In genomic region chr2:62425941-62426340, GRCm38 (mm10) we compare ENCODE assay signal across 20 mouse cellular contexts. TPM values are rescaled to one million over a fixed set of nuclear protein-coding genes. Genes with fewer than 3 reads are reported as not detected.
A peak's percentile ranks its signal among the peaks of the same experiment; 100 is the strongest.
DNase-seq lines count a peak whose midpoint lies in the region; ATAC-seq and TF ChIP-seq lines count a peak whose summit lies in the region.
"Had no signal": no experiment of that assay in that cellular context is flagged by ENCODE, and none has a peak within 500 bp of the region (broad histone marks: within the 10 kb centered on the region; RNA-seq: fewer than 3 reads in every experiment).

No protein-coding gene starts in this region.

- no peaks in the 10 kb centered on the region for H3K9me3 ChIP-seq in liver, embryonic 12.5 days (replicated peaks)
- H3K9me3 ChIP-seq: embryonic facial prominence, embryonic 12.5 days; forebrain, embryonic 15.5 days; hindbrain, embryonic 12.5 days; neural tube, embryonic 12.5 days had no signal

- no peak overlapping the region for H3K27ac ChIP-seq in liver, adult 2 months (replicated peaks; ENCODE audit: insufficient read depth, low read depth, low read length)
- H3K27ac ChIP-seq in liver, embryonic 12.5 days: no peak overlapping the region
- H3K27ac ChIP-seq: embryonic facial prominence, embryonic 12.5 days; forebrain, embryonic 15.5 days; hindbrain, embryonic 12.5 days; neural tube, embryonic 12.5 days had no signal

- H3K79me2 ChIP-seq in liver, adult 2 months (ENCODE audit: control insufficient read depth, insufficient read depth, low read length): no peaks in the 10 kb centered on the region

- WGBS in liver, adult 2 months: 40% methylated on average over 3 of the region's 3 CpGs
- WGBS in liver, embryonic 12.5 days (ENCODE audit: insufficient replicate concordance): 63% methylated on average over 3 of the region's 3 CpGs

- no peak for ATAC-seq in cerebellum, adult (ENCODE audit: insufficient number of reproducible peaks, low FRiP score, low TSS enrichment)
- no peak for ATAC-seq in liver, embryonic 12.5 days
- no peak for ATAC-seq in erythroid progenitor cell, adult 5-6 weeks (replicated peaks; ENCODE audit: low FRiP score, poor library complexity, severe bottlenecking)
- no peak for ATAC-seq in erythroblast, adult 5-6 weeks (replicated peaks; ENCODE audit: low FRiP score, poor library complexity, severe bottlenecking)
- ATAC-seq: forebrain, embryonic 15.5 days had no signal

- no peak overlapping the region for H3K4me2 ChIP-seq in liver, embryonic 12.5 days
- H3K4me2 ChIP-seq: embryonic facial prominence, embryonic 12.5 days; forebrain, embryonic 15.5 days; hindbrain, embryonic 12.5 days; neural tube, embryonic 12.5 days had no signal

- peak; percentile 18 to 32 for DNase-seq in cerebellum, postnatal 10 days
- DNase-seq in liver, adult 2 months (ENCODE audit: extremely low read depth, low read depth, low spot score): peak; percentile 97
- peak; percentile 16 for DNase-seq in adrenal gland, postnatal 14 days
- DNase-seq in gonadal fat pad, adult 2 months (ENCODE audit: low read depth): peak; percentile 68
- DNase-seq: kidney, adult 18-20 months; kidney, postnatal 4 days; layer of hippocampus, postnatal 36 days; midbrain, embryonic 14.5 days; thymus, postnatal 4 days had no signal

- TF ChIP-seq POLR2A in liver, adult 2 months (IDR thresholded peaks at IDR 0.05; ENCODE audit: extremely low read depth, insufficient read depth, low read length): no peak

- H3K9ac ChIP-seq in liver, adult 2 months (ENCODE audit: low read depth, low read length): no peak overlapping the region
- no peak overlapping the region for H3K9ac ChIP-seq in liver, embryonic 12.5 days
- H3K9ac ChIP-seq: embryonic facial prominence, embryonic 12.5 days; forebrain, embryonic 15.5 days; hindbrain, embryonic 12.5 days; neural tube, embryonic 12.5 days had no signal

- no peaks in the 10 kb centered on the region for H3K36me3 ChIP-seq in liver, adult 2 months (ENCODE audit: control insufficient read depth, insufficient read depth, low read length)
- H3K36me3 ChIP-seq in liver, embryonic 12.5 days: no peaks in the 10 kb centered on the region
- H3K36me3 ChIP-seq: embryonic facial prominence, embryonic 12.5 days; forebrain, embryonic 15.5 days; hindbrain, embryonic 12.5 days; neural tube, embryonic 12.5 days had no signal

- H3K4me1 ChIP-seq in liver, adult 2 months (ENCODE audit: control insufficient read depth, insufficient read depth, low read length): peaks cover 1% of the 10 kb centered on the region; the same call in 1 of the 2 replicates
- H3K4me1 ChIP-seq in liver, embryonic 12.5 days: no peaks in the 10 kb centered on the region
- H3K4me1 ChIP-seq: forebrain, embryonic 15.5 days; hindbrain, embryonic 12.5 days; neural tube, embryonic 12.5 days had no signal

- TF ChIP-seq CTCF in liver, adult 2 months (IDR thresholded peaks at IDR 0.05; ENCODE audit: low read depth, low read length): no peak

- H3K27me3 ChIP-seq in liver, adult 2 months (ENCODE audit: control insufficient read depth, insufficient read depth, low read length): no peaks in the 10 kb centered on the region
- no peaks in the 10 kb centered on the region for H3K27me3 ChIP-seq in liver, embryonic 12.5 days (replicated peaks)
- H3K27me3 ChIP-seq: embryonic facial prominence, embryonic 12.5 days; forebrain, embryonic 15.5 days; hindbrain, embryonic 12.5 days; neural tube, embryonic 12.5 days had no signal

- H3K4me3 ChIP-seq in liver, adult 2 months (ENCODE audit: insufficient read depth, low read depth, low read length): no peak overlapping the region
- no peak overlapping the region for H3K4me3 ChIP-seq in liver, embryonic 12.5 days
- H3K4me3 ChIP-seq: embryonic facial prominence, embryonic 12.5 days; forebrain, embryonic 15.5 days; hindbrain, embryonic 12.5 days; neural tube, embryonic 12.5 days had no signal

RNA-seq across cellular contexts. Expression of gene Dpp4, which starts 13.9 kb away (rescaled TPM):
- 122 and 132 TPM in 2 replicates for total RNA-seq in liver, adult 2 months (2014; rRNA removed)
- 27.5 and 31.0 TPM in 2 replicates for polyA plus RNA-seq in liver, adult 2 months (2012; rRNA removed)
- polyA plus RNA-seq in liver, embryonic 12.5 days (2016; fragmentation: Nextera tagmentation; extraction: Ambion mirVana): 5.7 and 6.7 TPM in 2 replicates
- total RNA-seq in adrenal gland, postnatal 14 days (2021): 9.0 and 12.4 TPM in 2 replicates
- 17.3 and 22.4 TPM in 2 replicates for polyA plus RNA-seq in gonadal fat pad, adult 2 months (2012; rRNA removed)
- 8.3 and 12.2 TPM in 2 replicates for total RNA-seq in erythroid progenitor cell, adult 5-6 weeks (2015; ENCODE audit: low replicate concordance)
- 1.7 and 3.5 TPM in 2 replicates for total RNA-seq in erythroid progenitor cell, adult 5-6 weeks (2017; ENCODE audit: low replicate concordance)
- total RNA-seq in erythroblast, adult 5-6 weeks (2015; ENCODE audit: low replicate concordance): 2.5 and 3.3 TPM in 2 replicates
- 2.6 and 3.2 TPM in 2 replicates for total RNA-seq in erythroblast, adult 5-6 weeks (2017; ENCODE audit: low replicate concordance)
- polyA plus RNA-seq: C2C12 had no signal

RNA-seq across cellular contexts. Expression of gene Gcg, which starts 57.5 kb away (rescaled TPM):
- total RNA-seq in liver, adult 2 months (2014; rRNA removed): not detected in 2 replicates
- polyA plus RNA-seq in liver, adult 2 months (2012; rRNA removed): not detected in 2 replicates
- polyA plus RNA-seq in liver, embryonic 12.5 days (2016; fragmentation: Nextera tagmentation; extraction: Ambion mirVana): 0.36 and 0.55 TPM in 2 replicates
- not detected in 2 replicates for total RNA-seq in adrenal gland, postnatal 14 days (2021)
- polyA plus RNA-seq in gonadal fat pad, adult 2 months (2012; rRNA removed): not detected in 2 replicates
- not detected in 2 replicates for total RNA-seq in erythroid progenitor cell, adult 5-6 weeks (2015; ENCODE audit: low replicate concordance)
- not detected in 2 replicates for total RNA-seq in erythroid progenitor cell, adult 5-6 weeks (2017; ENCODE audit: low replicate concordance)
- 3.3 TPM in 1 of 2 replicates, not detected in the other for total RNA-seq in erythroblast, adult 5-6 weeks (2015; ENCODE audit: low replicate concordance)
- not detected in 2 replicates for total RNA-seq in erythroblast, adult 5-6 weeks (2017; ENCODE audit: low replicate concordance)
- total RNA-seq: ES-E14; layer of hippocampus, postnatal 36 days had no signal
- polyA plus RNA-seq: C2C12; hindbrain, embryonic 12.5 days; neural tube, embryonic 12.5 days; spleen, adult 2 months had no signal

Comparison
In these comparisons a context has a peak if more than half of its experiments do, and no peak if none do; other contexts are left out.
1. DNase-seq: peak in every context shown above with its lines; median percentile 97 in liver, adult 2 months; 68 in gonadal fat pad, adult 2 months; 25 in cerebellum, postnatal 10 days; 16 in adrenal gland, postnatal 14 days.